Comparison of ENCODE assay signal across 8 mouse cellular contexts in genomic region chr3:90514691-90515090, GRCm38 (mm10). TPM values are rescaled to one million over a fixed set of nuclear protein-coding genes. Genes with fewer than 3 reads are reported as not detected.
DNase-seq lines count a peak whose midpoint lies in the region; ATAC-seq and TF ChIP-seq lines count a peak whose summit lies in the region.

No protein-coding gene starts in this region.

- peak; percentile 68 for ATAC-seq in forebrain, embryonic 11.5 days (replicated peaks; ENCODE audit: low FRiP score)

- no peak for TF ChIP-seq CTCF in E14TG2a.4 (conservative IDR thresholded peaks at IDR 0.05; ENCODE audit: low read length)

- H3K27me3 ChIP-seq in E14TG2a.4 (ENCODE audit: insufficient read depth, low read length), result peaks cover 38% of the 10 kb centered on the region
- peaks cover 12% of the 10 kb centered on the region for H3K27me3 ChIP-seq in forebrain, embryonic 11.5 days (ENCODE audit: control insufficient read depth, insufficient read depth, low read length)

- peak overlapping the region; percentile 66 for H3K4me2 ChIP-seq in forebrain, embryonic 11.5 days (ENCODE audit: low read depth, low read length, severe bottlenecking)

- intact Hi-C loops in heart, postnatal 25 days (cut with DNase I), result loop anchor here (5.0 kb wide), 1 partner anchor 98 kb away; the partner anchor contains the start of gene S100a6

- H3K4me3 ChIP-seq in E14TG2a.4 (replicated peaks; ENCODE audit: low read length), result peak overlapping the region; percentile 73
- H3K4me3 ChIP-seq in forebrain, embryonic 11.5 days (ENCODE audit: low read depth, low read length), result peak overlapping the region; percentile 22

- peak overlapping the region; percentile 33 for H3K9ac ChIP-seq in forebrain, embryonic 11.5 days (ENCODE audit: low read length)

- H3K27ac ChIP-seq in forebrain, embryonic 11.5 days (ENCODE audit: low read depth, low read length), result no peak overlapping the region

- WGBS in forebrain, embryonic 11.5 days, result under 1% methylated on average over 10 of the region's 10 CpGs
- WGBS in large intestine, adult 2 months, result under 1% methylated on average over 10 of the region's 10 CpGs

- H3K9me3 ChIP-seq in E14TG2a.4 (ENCODE audit: low read length), result no peaks in the 10 kb centered on the region
- no peaks in the 10 kb centered on the region for H3K9me3 ChIP-seq in forebrain, embryonic 11.5 days (ENCODE audit: control insufficient read depth, low read length)

- DNase-seq in adrenal gland, adult 8-10 months, result peak; percentile 67
- DNase-seq in forebrain, embryonic 11.5 days (ENCODE audit: low spot score), result peak; percentile 74
- DNase-seq in heart, postnatal 25 days (ENCODE audit: low spot score), result peak; percentile 70
- DNase-seq in large intestine, adult 2 months (ENCODE audit: low read depth, low spot score), result peak; percentile 70
- peak; percentile 66 for DNase-seq in mesoderm, embryonic 11.5 days (ENCODE audit: low read depth, low spot score)
- peak; percentile 69 to 70 for DNase-seq in spleen, postnatal 36 days (ENCODE audit: low spot score in 2 of 2)
- no peak for DNase-seq in layer of hippocampus, adult 18-20 months (ENCODE audit: low spot score in 2 of 2)

- H3K36me3 ChIP-seq in E14TG2a.4 (ENCODE audit: insufficient read depth, low read length), result peaks cover 8% of the 10 kb centered on the region; the same call in 1 of the 2 replicates
- H3K36me3 ChIP-seq in forebrain, embryonic 11.5 days (ENCODE audit: control insufficient read depth, insufficient read depth, low read length), result no peaks in the 10 kb centered on the region

- peaks cover 62% of the 10 kb centered on the region for H3K4me1 ChIP-seq in E14TG2a.4 (replicated peaks; ENCODE audit: low read depth, low read length)
- peaks cover 3% of the 10 kb centered on the region; the same call in 1 of the 2 replicates for H3K4me1 ChIP-seq in forebrain, embryonic 11.5 days (replicated peaks; ENCODE audit: control insufficient read depth, insufficient read depth, low read length)

RNA-seq across cellular contexts. Expression of gene S100a13, which starts 0.5 kb away (rescaled TPM):
- 10 to 100 TPM; 21.7 to 26.9 (median 23.4) TPM for total RNA-seq in adrenal gland, adult 8-10 months (2022)
- polyA plus RNA-seq in forebrain, embryonic 11.5 days (2014; fragmentation: Nextera tagmentation; extraction: Ambion mirVana), result 10.3 and 12.0 TPM in 2 replicates
- total RNA-seq in heart, postnatal 25 days (2021), result 10 to 100 TPM; 27.1 to 29.7 TPM
- polyA plus RNA-seq in large intestine, adult 2 months (2012; rRNA removed), result 36.9 and 50.0 TPM in 2 replicates
- total RNA-seq in layer of hippocampus, adult 18-20 months (2021), result 10 to 100 TPM; 19.4 to 21.3 TPM

RNA-seq across cellular contexts. Expression of gene S100a1, which starts 0.5 kb away (rescaled TPM):
- 100 to 1,000 TPM in 2 of 4 experiments, 10 to 100 TPM in 2; 80.7 to 112 (median 94.7) TPM for total RNA-seq in adrenal gland, adult 8-10 months (2022)
- 5.6 and 6.5 TPM in 2 replicates for polyA plus RNA-seq in forebrain, embryonic 11.5 days (2014; fragmentation: Nextera tagmentation; extraction: Ambion mirVana)
- 100 to 1,000 TPM; 777 to 804 TPM for total RNA-seq in heart, postnatal 25 days (2021)
- 44.1 and 52.5 TPM in 2 replicates for polyA plus RNA-seq in large intestine, adult 2 months (2012; rRNA removed)
- total RNA-seq in layer of hippocampus, adult 18-20 months (2021), result 100 to 1,000 TPM in 1 of 2 experiments, 10 to 100 TPM in 1; 91.3 to 102 TPM

RNA-seq across cellular contexts. Expression of gene Chtop, which starts 5.4 kb away (rescaled TPM):
- total RNA-seq in adrenal gland, adult 8-10 months (2022), result 100 to 1,000 TPM; 114 to 130 (median 125) TPM
- polyA plus RNA-seq in forebrain, embryonic 11.5 days (2014; fragmentation: Nextera tagmentation; extraction: Ambion mirVana), result 142 and 151 TPM in 2 replicates
- total RNA-seq in heart, postnatal 25 days (2021), result 100 to 1,000 TPM; 100 to 113 TPM
- 35.2 and 38.0 TPM in 2 replicates for polyA plus RNA-seq in large intestine, adult 2 months (2012; rRNA removed)
- 100 to 1,000 TPM; 148 TPM for total RNA-seq in layer of hippocampus, adult 18-20 months (2021)

RNA-seq across cellular contexts. Expression of gene S100a14, which starts 12.0 kb away (rescaled TPM):
- 1 to 10 TPM in 2 of 4 experiments, under 1 TPM in 1, not detected in 1; 0.42 to 1.5 (median 1.2) TPM for total RNA-seq in adrenal gland, adult 8-10 months (2022)
- not detected in 2 replicates for polyA plus RNA-seq in forebrain, embryonic 11.5 days (2014; fragmentation: Nextera tagmentation; extraction: Ambion mirVana)
- under 1 TPM; 0.23 to 0.48 TPM for total RNA-seq in heart, postnatal 25 days (2021)
- 5.5 and 6.4 TPM in 2 replicates for polyA plus RNA-seq in large intestine, adult 2 months (2012; rRNA removed)
- total RNA-seq in layer of hippocampus, adult 18-20 months (2021), result 1 to 10 TPM in 1 of 2 experiments, under 1 TPM in 1; 0.62 to 1.5 TPM

RNA-seq across cellular contexts. Expression of gene S100a16, which starts 22.4 kb away (rescaled TPM):
- 10 to 100 TPM; 39.0 to 54.8 (median 50.2) TPM for total RNA-seq in adrenal gland, adult 8-10 months (2022)
- polyA plus RNA-seq in forebrain, embryonic 11.5 days (2014; fragmentation: Nextera tagmentation; extraction: Ambion mirVana), result 28.8 and 30.8 TPM in 2 replicates
- 10 to 100 TPM; 71.3 to 74.7 TPM for total RNA-seq in heart, postnatal 25 days (2021)
- 75.2 and 122 TPM in 2 replicates for polyA plus RNA-seq in large intestine, adult 2 months (2012; rRNA removed)
- total RNA-seq in layer of hippocampus, adult 18-20 months (2021), result 10 to 100 TPM; 91.1 to 93.7 TPM

Comparison
In these comparisons a context has a peak if more than half of its experiments do, and no peak if none do; other contexts are left out.
1. DNase-seq: peak in adrenal gland, adult 8-10 months (single experiment), forebrain, embryonic 11.5 days (single experiment), heart, postnatal 25 days (single experiment), large intestine, adult 2 months (single experiment), mesoderm, embryonic 11.5 days (single experiment) and spleen, postnatal 36 days (2 of 2); none in layer of hippocampus, adult 18-20 months (0 of 2).
2. RNA of gene S100a1, which starts 0.5 kb away (total RNA-seq): 777 to 804 TPM in heart, postnatal 25 days; 91.3 to 102 TPM in layer of hippocampus, adult 18-20 months and 80.7 to 112 TPM in adrenal gland, adult 8-10 months; every median in the first group is over 4 times any median in the second.